8 mouse cellular contexts compared by ENCODE assay signal in the genomic region with DNA sequence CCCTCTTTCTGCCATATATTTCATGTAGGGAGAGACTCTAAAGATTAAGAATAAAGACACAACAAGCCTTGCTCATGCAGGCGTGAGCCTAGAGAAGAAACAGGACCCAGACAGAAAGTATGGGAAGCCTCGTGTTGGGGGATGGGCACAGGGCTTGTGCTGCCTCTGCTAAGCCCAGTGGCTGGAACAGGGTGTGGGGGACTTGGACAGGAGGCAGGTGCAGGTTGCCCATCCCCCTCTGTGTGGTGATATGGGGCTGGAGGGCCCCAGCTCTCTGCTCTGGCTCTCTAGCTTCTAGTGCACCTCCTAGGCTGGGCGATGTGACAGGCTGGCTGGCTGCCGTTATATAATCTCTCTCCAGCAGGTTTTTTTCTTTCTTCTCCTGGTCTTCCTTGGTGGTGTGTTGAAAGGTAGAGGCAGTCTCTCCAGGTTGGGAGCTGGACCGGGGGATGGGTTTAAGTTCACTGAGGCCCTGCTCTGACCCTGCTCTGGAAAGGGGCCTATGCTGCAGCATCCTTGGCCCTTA. TPM values are rescaled to one million over a fixed set of nuclear protein-coding genes. Genes with fewer than 3 reads are reported as not detected.
DNase-seq lines count a peak whose midpoint lies in the region; ATAC-seq lines count a peak whose summit lies in the region.

No protein-coding gene starts in this region.

- no peak for ATAC-seq in embryonic facial prominence, embryonic 13.5 days (ENCODE audit: insufficient number of reproducible peaks, insufficient read depth, low FRiP score, low TSS enrichment, low read depth)
- ATAC-seq in heart, embryonic 14.5 days (ENCODE audit: insufficient number of reproducible peaks, insufficient read depth, low FRiP score, low read depth), result peak; percentile 11; the same call in 1 of the 2 replicates
- ATAC-seq in inflammation-experienced regulatory T-cells, adult 6 months, result no peak

- H3K27ac ChIP-seq in embryonic facial prominence, embryonic 13.5 days, result 0 out of 2 replicates have a peak overlapping the region, but pooled peaks have one; percentile 99
- H3K27ac ChIP-seq in heart, embryonic 14.5 days (replicated peaks in 1 of 2; ENCODE audit: control insufficient read depth in 1 of 2, insufficient read depth in 1 of 2, low read depth in 2 of 2, low read length in 2 of 2), result peak overlapping the region; percentile 89 to 100

- peaks cover 85% of the 10 kb centered on the region for H3K4me1 ChIP-seq in embryonic facial prominence, embryonic 13.5 days
- H3K4me1 ChIP-seq in heart, embryonic 14.5 days (ENCODE audit: control insufficient read depth in 2 of 2, insufficient read depth in 2 of 2, low read length in 2 of 2), result peaks cover 66 to 77% of the 10 kb centered on the region in 2 experiments

- H3K9ac ChIP-seq in embryonic facial prominence, embryonic 13.5 days, result peak overlapping the region; percentile 92
- H3K9ac ChIP-seq in heart, embryonic 14.5 days (ENCODE audit: low read length), result peak overlapping the region; percentile 100

- H3K4me2 ChIP-seq in embryonic facial prominence, embryonic 13.5 days, result peak overlapping the region; percentile 94
- peak overlapping the region; percentile 74 for H3K4me2 ChIP-seq in heart, embryonic 14.5 days (ENCODE audit: low read length)

- peak overlapping the region; percentile 98 for H3K4me3 ChIP-seq in embryonic facial prominence, embryonic 13.5 days
- H3K4me3 ChIP-seq in heart, embryonic 14.5 days (ENCODE audit: control insufficient read depth in 1 of 2, insufficient read depth in 1 of 2, low read depth in 1 of 2, low read length in 2 of 2), result peak overlapping the region; percentile 65 to 98

- 30% methylated on average over 5 of the region's 5 CpGs for WGBS in embryonic facial prominence, embryonic 13.5 days
- 4% methylated on average over 5 of the region's 5 CpGs for WGBS in heart, embryonic 14.5 days

- H3K36me3 ChIP-seq in embryonic facial prominence, embryonic 13.5 days, result 0 out of 2 replicates have a peak, but pooled peaks cover 3% of the 10 kb centered on the region
- peaks cover 7% of the 10 kb centered on the region for H3K36me3 ChIP-seq in heart, embryonic 14.5 days (ENCODE audit: control insufficient read depth, insufficient read depth, low read length)

- no peaks in the 10 kb centered on the region for H3K27me3 ChIP-seq in embryonic facial prominence, embryonic 13.5 days
- H3K27me3 ChIP-seq in heart, embryonic 14.5 days (ENCODE audit: control insufficient read depth, insufficient read depth, low read length), result no peaks in the 10 kb centered on the region

- H3K9me3 ChIP-seq in embryonic facial prominence, embryonic 13.5 days, result no peaks in the 10 kb centered on the region
- H3K9me3 ChIP-seq in heart, embryonic 14.5 days (ENCODE audit: control insufficient read depth, low read length), result no peaks in the 10 kb centered on the region

- DNase-seq in 3134 (ENCODE audit: extremely low read depth, insufficient read length, low spot score) (peak; percentile 28), ES-CJ7 (ENCODE audit: low read depth, low spot score) (peak; percentile 67)
- peak; percentile 62 for DNase-seq in kidney, postnatal 10 days
- DNase-seq in lung, postnatal 36 days, result peak; percentile 51
- peak; percentile 50 to 73 for DNase-seq in spleen, postnatal 10 days (ENCODE audit: low spot score in 2 of 2)

RNA-seq across cellular contexts. Expression of a gene that starts 1.9 kb away (rescaled TPM):
- 18.1 and 18.2 TPM in 2 replicates for polyA plus RNA-seq in embryonic facial prominence, embryonic 13.5 days (2015; fragmentation: Nextera tagmentation; extraction: Ambion mirVana)
- 52.1 and 52.7 TPM in 2 replicates for polyA plus RNA-seq in heart, embryonic 14.5 days (2014; fragmentation: Nextera tagmentation; extraction: Ambion mirVana)
- polyA plus RNA-seq in inflammation-experienced regulatory T-cells, adult 6 months (2017; shearing (Covaris generic)), result 10 to 100 TPM; 16.6 to 32.0 (median 27.7) TPM
